26 mouse cellular contexts compared by ENCODE assay signal in genomic region chr7:88960841-88961240, GRCm38 (mm10).
"Had no signal": no experiment of that assay in that cellular context is flagged by ENCODE, and none has a peak within 500 bp of the region (broad histone marks: within the 10 kb centered on the region; RNA-seq: fewer than 3 reads in every experiment).

No protein-coding gene starts in this region.

- H3K27ac ChIP-seq: gastrocnemius, adult 2 months; heart, embryonic 10.5 days; hindbrain, embryonic 10.5 days; hindbrain, embryonic 12.5 days; hindbrain, embryonic 14.5 days; intestine, embryonic 15.5 days; kidney, embryonic 15.5 days; kidney, postnatal 0 days; limb, embryonic 12.5 days; limb, embryonic 15.5 days; liver, embryonic 12.5 days; liver, embryonic 14.5 days had no signal

- H3K4me3 ChIP-seq: gastrocnemius, adult 2 months; heart, embryonic 10.5 days; heart, embryonic 12.5 days; hindbrain, embryonic 10.5 days; hindbrain, embryonic 12.5 days; intestine, embryonic 15.5 days; kidney, embryonic 15.5 days; limb, embryonic 12.5 days; limb, embryonic 15.5 days; liver, embryonic 12.5 days had no signal

- ATAC-seq: inflammation-experienced regulatory T-cells, adult 6 months; intestine, embryonic 15.5 days; liver, embryonic 12.5 days had no signal

- H3K36me3 ChIP-seq: heart, embryonic 10.5 days; heart, embryonic 12.5 days; hindbrain, embryonic 10.5 days; hindbrain, embryonic 12.5 days; intestine, embryonic 15.5 days; kidney, embryonic 15.5 days; limb, embryonic 12.5 days; limb, embryonic 15.5 days; liver, embryonic 12.5 days had no signal

- H3K4me2 ChIP-seq: heart, embryonic 12.5 days; hindbrain, embryonic 12.5 days; hindbrain, embryonic 14.5 days; intestine, embryonic 15.5 days; kidney, embryonic 15.5 days; limb, embryonic 12.5 days; limb, embryonic 15.5 days; liver, embryonic 12.5 days had no signal

- H3K27me3 ChIP-seq: heart, embryonic 12.5 days; hindbrain, embryonic 12.5 days; intestine, embryonic 15.5 days; kidney, embryonic 15.5 days; limb, embryonic 12.5 days; limb, embryonic 15.5 days; liver, embryonic 12.5 days had no signal

- DNase-seq: gastrocnemius, adult 2 months; gastrocnemius, postnatal 10 days; gastrocnemius, postnatal 25 days; heart, adult 18-20 months; heart, postnatal 4 days; kidney, adult 11 months; kidney, adult 2 months; kidney, adult 9 months; kidney, postnatal 14 days; kidney, postnatal 36 days; layer of hippocampus, adult 9-11 months; layer of hippocampus, postnatal 36 days; left cerebral cortex, postnatal 4 days had no signal

- H3K9ac ChIP-seq: heart, embryonic 12.5 days; hindbrain, embryonic 12.5 days; hindbrain, embryonic 14.5 days; intestine, embryonic 15.5 days; kidney, embryonic 15.5 days; limb, embryonic 12.5 days; limb, embryonic 15.5 days; liver, embryonic 12.5 days; liver, embryonic 14.5 days had no signal

- H3K4me1 ChIP-seq: heart, embryonic 12.5 days; hindbrain, embryonic 10.5 days; hindbrain, embryonic 12.5 days; intestine, embryonic 15.5 days; kidney, embryonic 15.5 days; liver, embryonic 12.5 days had no signal

- H3K9me3 ChIP-seq: heart, embryonic 10.5 days; heart, embryonic 12.5 days; hindbrain, embryonic 10.5 days; hindbrain, embryonic 12.5 days; intestine, embryonic 15.5 days; kidney, embryonic 15.5 days; limb, embryonic 12.5 days; limb, embryonic 15.5 days; liver, embryonic 12.5 days had no signal
